Comparison of ENCODE assay signal across 16 mouse cellular contexts in genomic region chr15:62734900-62735299, GRCm38 (mm10).
"Had no signal": no experiment of that assay in that cellular context is flagged by ENCODE, and none has a peak within 500 bp of the region (broad histone marks: within the 10 kb centered on the region; RNA-seq: fewer than 3 reads in every experiment).

No protein-coding gene starts in this region.

- H3K9me3 ChIP-seq: kidney, embryonic 15.5 days; limb, embryonic 12.5 days; liver, embryonic 13.5 days; lung, embryonic 15.5 days; megakaryocyte, embryonic 14.5 days; midbrain, embryonic 15.5 days had no signal

- H3K4me2 ChIP-seq: kidney, embryonic 15.5 days; limb, embryonic 12.5 days; liver, embryonic 13.5 days; lung, embryonic 15.5 days; midbrain, embryonic 11.5 days; midbrain, embryonic 15.5 days had no signal

- DNase-seq: kidney, postnatal 14 days; layer of hippocampus, postnatal 36 days; liver; liver, embryonic 13.5 days; liver, postnatal 0 days; lung, postnatal 14 days; right cerebral cortex, postnatal 14 days; thymus, postnatal 14 days had no signal

- H3K27me3 ChIP-seq: kidney, embryonic 15.5 days; limb, embryonic 12.5 days; liver, embryonic 13.5 days; lung, embryonic 15.5 days; megakaryocyte, embryonic 14.5 days; midbrain, embryonic 15.5 days had no signal

- H3K36me3 ChIP-seq: kidney, embryonic 15.5 days; limb, embryonic 12.5 days; liver, embryonic 13.5 days; lung, embryonic 15.5 days; midbrain, embryonic 15.5 days had no signal

- H3K27ac ChIP-seq: kidney, embryonic 15.5 days; limb, embryonic 12.5 days; liver, embryonic 13.5 days; lung, embryonic 15.5 days; macrophage; midbrain, embryonic 15.5 days; stomach, postnatal 0 days had no signal

- H3K4me3 ChIP-seq: kidney, embryonic 15.5 days; limb, embryonic 12.5 days; liver, embryonic 13.5 days; lung, embryonic 15.5 days; megakaryocyte, embryonic 14.5 days; midbrain, embryonic 15.5 days had no signal

- ATAC-seq: liver, postnatal 0 days; midbrain, embryonic 15.5 days had no signal

- H3K9ac ChIP-seq: kidney, embryonic 15.5 days; limb, embryonic 12.5 days; liver, embryonic 13.5 days; liver, postnatal 0 days; lung, embryonic 15.5 days; midbrain, embryonic 15.5 days had no signal

- H3K4me1 ChIP-seq: limb, embryonic 12.5 days; liver, embryonic 13.5 days; midbrain, embryonic 15.5 days had no signal
